11 mouse cellular contexts compared by ENCODE assay signal in the genomic region with DNA sequence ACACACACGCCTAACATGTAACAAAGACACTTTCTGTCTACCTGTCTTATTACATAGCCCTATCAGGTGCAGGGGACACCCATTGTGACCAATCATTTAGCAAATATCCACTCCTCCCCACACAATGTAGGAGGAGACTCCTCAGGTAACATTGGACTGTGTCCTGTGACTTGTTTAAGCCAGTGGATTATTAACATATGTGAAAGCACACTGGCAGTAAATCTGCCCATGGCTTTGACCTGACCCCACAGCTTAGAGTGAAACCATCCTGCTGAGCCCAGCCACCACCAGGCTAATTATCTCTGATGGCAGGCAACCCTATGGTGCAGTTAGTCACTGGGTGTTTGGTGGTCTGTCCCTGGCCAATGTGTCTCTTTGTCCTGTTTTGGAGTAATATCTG. TPM values are rescaled to one million over a fixed set of nuclear protein-coding genes. Genes with fewer than 3 reads are reported as not detected.
DNase-seq lines count a peak whose midpoint lies in the region; ATAC-seq and TF ChIP-seq lines count a peak whose summit lies in the region.
"Had no signal": no experiment of that assay in that cellular context is flagged by ENCODE, and none has a peak within 500 bp of the region (broad histone marks: within the 10 kb centered on the region; RNA-seq: fewer than 3 reads in every experiment).

No protein-coding gene starts in this region.

- TF ChIP-seq CTCF in Patski (IDR thresholded peaks at IDR 0.05), result no peak

- no peak for ATAC-seq in Patski

- POLR2A ChIA-PET in Patski (lab: Charles Lee), result no interaction called here

- in situ Hi-C loops in Patski (cut with MboI; ENCODE audit: low pct_unique_long_range_greater_than_20kb), result no loop called here

- DNase-seq in 3T3-L1 (ENCODE audit: low read depth, low spot score), result peak; percentile 31
- peak; percentile 4 for DNase-seq in Patski (ENCODE audit: low read depth, low spot score)
- DNase-seq in kidney, adult 18-20 months, result peak; percentile 56
- peak; percentile 36 for DNase-seq in large intestine, adult 2 months (ENCODE audit: low read depth, low spot score)
- no peak for DNase-seq in spleen, adult 12 weeks (ENCODE audit: low spot score)
- no peak for DNase-seq in left cerebral cortex, postnatal 10 days (ENCODE audit: extremely low spot score in 1 of 2, low spot score in 2 of 2)
- no peak for DNase-seq in T-cell, adult 2 months (ENCODE audit: low spot score)
- DNase-seq in adrenal gland, adult 8-10 months, result no peak
- DNase-seq: cerebellum, postnatal 36 days; retina, postnatal 1 day had no signal

- no peaks in the 10 kb centered on the region for H3K27me3 ChIP-seq in Patski
- H3K27me3 ChIP-seq: hindbrain, embryonic 15.5 days had no signal

- WGBS in large intestine, adult 2 months, result 60% methylated on average over 1 of the region's 1 CpGs

- CTCF ChIA-PET in Patski (lab: Charles Lee), result no interaction called here

- intact Hi-C loops in left cerebral cortex, postnatal 10 days (cut with DNase I), result no loop called here

RNA-seq across cellular contexts. Expression of a gene that starts 11.1 kb away (rescaled TPM):
- polyA plus RNA-seq in Patski (2021), result 8.1 TPM
- 1.4 and 1.5 TPM in 2 replicates for polyA plus RNA-seq in large intestine, adult 2 months (2012; rRNA removed)
- 10 to 100 TPM; 12.5 to 13.1 TPM for total RNA-seq in left cerebral cortex, postnatal 10 days (2021)
- total RNA-seq in adrenal gland, adult 8-10 months (2022), result 1 to 10 TPM; 6.3 to 7.4 (median 7.0) TPM

Comparison
In these comparisons a context has a peak if more than half of its experiments do, and no peak if none do; other contexts are left out.
1. DNase-seq: peak in 3T3-L1 (single experiment), Patski (single experiment), kidney, adult 18-20 months (single experiment) and large intestine, adult 2 months (single experiment); none in spleen, adult 12 weeks (single experiment), left cerebral cortex, postnatal 10 days (0 of 2), T-cell, adult 2 months (single experiment) and adrenal gland, adult 8-10 months (single experiment).